Mouse (Mus musculus): ENCODE results near the gene Fnbp1l.

The Fnbp1l gene

GRCm38 (mm10) chr3:122606105-122606801, 13.3 kb downstream of the Fnbp1l start:
- DNase-seq (ENCODE audit: low read depth, low spot score), result no peak

GRCm38 (mm10) chr3:122603229-122603628, 16.3 kb downstream of the Fnbp1l start:
- DNase-seq (ENCODE audit: low read depth, low spot score), result no peak

GRCm38 (mm10) chr3:122602370-122602769, 17.1 kb downstream of the Fnbp1l start:
- DNase-seq (ENCODE audit: low read depth, low spot score), result no peak

GRCm38 (mm10) chr3:122599291-122599690, 20.2 kb downstream of the Fnbp1l start:
- DNase-seq (ENCODE audit: low read depth, low spot score), result no peak

- DNase-seq (ENCODE audit: low read depth, low spot score), result no peak
Measured at GRCm38 (mm10) chr3:122590804-122591203, 28.7 kb downstream of the Fnbp1l start.

GRCm38 (mm10) chr3:122590346-122590745, 29.2 kb downstream of the Fnbp1l start:
- no peak for DNase-seq (ENCODE audit: low read depth, low spot score)

GRCm38 (mm10) chr3:122586918-122587641, 32.4 kb downstream of the Fnbp1l start:
- no peak for DNase-seq (ENCODE audit: low read depth, low spot score)

GRCm38 (mm10) chr3:122577360-122577759, 42.2 kb downstream of the Fnbp1l start:
- no peak for DNase-seq (ENCODE audit: low read depth, low spot score)

- no peak for DNase-seq (ENCODE audit: low read depth, low spot score)
Measured at GRCm38 (mm10) chr3:122574921-122575320, 44.6 kb downstream of the Fnbp1l start.

GRCm38 (mm10) chr3:122573426-122574286, 45.9 kb downstream of the Fnbp1l start:
- no peak for DNase-seq (ENCODE audit: low read depth, low spot score)

GRCm38 (mm10) chr3:122566549-122566948, 53.0 kb downstream of the Fnbp1l start:
- DNase-seq (ENCODE audit: low read depth, low spot score), result no peak

GRCm38 (mm10) chr3:122566112-122566511, 53.4 kb downstream of the Fnbp1l start:
- no peak for DNase-seq (ENCODE audit: low read depth, low spot score)

- DNase-seq (ENCODE audit: low read depth, low spot score), result no peak
Measured at GRCm38 (mm10) chr3:122565285-122565684, 54.2 kb downstream of the Fnbp1l start.

- no peak for DNase-seq (ENCODE audit: low read depth, low spot score)
Measured at GRCm38 (mm10) chr3:122557766-122558165, 61.7 kb downstream of the Fnbp1l start.

GRCm38 (mm10) chr3:122551174-122551573, 68.3 kb downstream of the Fnbp1l start:
- no peak for DNase-seq (ENCODE audit: low read depth, low spot score)

GRCm38 (mm10) chr3:122547469-122547868, 72.0 kb downstream of the Fnbp1l start:
- DNase-seq (ENCODE audit: low read depth, low spot score), result no peak

GRCm38 (mm10) chr3:122545346-122545745, 74.2 kb downstream of the Fnbp1l start:
- no peak for DNase-seq (ENCODE audit: low read depth, low spot score)

- DNase-seq (ENCODE audit: low read depth, low spot score), result no peak
Measured at GRCm38 (mm10) chr3:122540918-122541317, 78.6 kb downstream of the Fnbp1l start.

- DNase-seq (ENCODE audit: low read depth, low spot score), result no peak
Measured at GRCm38 (mm10) chr3:122539961-122540690, 79.4 kb downstream of the Fnbp1l start.

- no peak for DNase-seq (ENCODE audit: low read depth, low spot score)
Measured at GRCm38 (mm10) chr3:122538851-122539250, 80.7 kb downstream of the Fnbp1l start.

- no peak for DNase-seq (ENCODE audit: low read depth, low spot score)
Measured at GRCm38 (mm10) chr3:122535938-122536703, 83.4 kb downstream of the Fnbp1l start.
